Mouse (Mus musculus) CH12F3 (cell line): ENCODE measurements around the gene Slc8a1.

Experiments used
- in situ Hi-C: fragments of 300-500 bp; cut with MboI; formaldehyde crosslinking; loops from 2 replicates; pipeline ENCODE4 v1.14.3; 2020; ENCODE audit warnings: low sequenced_read_pairs

The Slc8a1 gene

DNA sequence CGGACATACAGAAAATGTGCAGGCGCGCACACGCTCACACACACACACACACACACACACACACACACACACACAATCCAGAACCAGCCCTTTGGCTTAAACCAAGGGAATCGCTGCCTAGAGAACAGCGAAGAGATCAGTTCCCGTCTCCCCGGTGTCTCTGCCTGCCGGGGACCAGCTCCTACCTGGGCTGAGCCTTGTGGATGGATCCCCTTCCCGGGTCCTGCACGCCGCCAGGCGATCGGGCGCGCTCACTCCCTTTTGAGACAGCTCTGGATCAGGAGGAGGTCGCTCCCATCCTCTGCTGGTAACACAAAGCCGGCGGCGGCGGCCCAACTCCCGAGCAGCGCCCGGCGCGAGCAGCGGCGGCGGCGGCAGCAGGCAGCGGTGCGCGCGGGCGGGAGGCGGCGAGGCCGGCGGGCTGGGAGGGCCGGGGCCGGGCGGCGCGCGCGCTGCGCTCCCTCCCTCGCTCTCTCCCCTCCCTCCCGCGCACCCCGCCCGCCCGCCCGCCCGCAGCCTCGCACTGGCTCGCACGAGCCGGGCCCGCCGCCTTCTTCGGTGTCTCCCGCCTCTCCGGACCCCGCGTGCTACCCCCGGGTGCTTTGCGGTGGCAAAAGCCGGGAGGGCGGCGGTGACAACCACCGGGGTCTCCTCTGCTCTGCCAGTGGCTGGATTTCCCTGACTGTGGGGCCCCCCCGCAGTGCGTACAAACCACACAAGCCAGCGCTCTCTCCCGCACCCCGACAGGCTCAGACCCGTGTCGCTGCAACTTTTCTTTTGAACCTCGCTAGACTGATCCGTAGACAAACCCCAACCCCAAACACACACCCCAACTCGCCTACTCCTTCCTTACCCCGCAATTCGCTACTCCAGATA, 68.1 kb downstream of the Slc8a1 start:
- in situ Hi-C loops = no loop called here

DNA sequence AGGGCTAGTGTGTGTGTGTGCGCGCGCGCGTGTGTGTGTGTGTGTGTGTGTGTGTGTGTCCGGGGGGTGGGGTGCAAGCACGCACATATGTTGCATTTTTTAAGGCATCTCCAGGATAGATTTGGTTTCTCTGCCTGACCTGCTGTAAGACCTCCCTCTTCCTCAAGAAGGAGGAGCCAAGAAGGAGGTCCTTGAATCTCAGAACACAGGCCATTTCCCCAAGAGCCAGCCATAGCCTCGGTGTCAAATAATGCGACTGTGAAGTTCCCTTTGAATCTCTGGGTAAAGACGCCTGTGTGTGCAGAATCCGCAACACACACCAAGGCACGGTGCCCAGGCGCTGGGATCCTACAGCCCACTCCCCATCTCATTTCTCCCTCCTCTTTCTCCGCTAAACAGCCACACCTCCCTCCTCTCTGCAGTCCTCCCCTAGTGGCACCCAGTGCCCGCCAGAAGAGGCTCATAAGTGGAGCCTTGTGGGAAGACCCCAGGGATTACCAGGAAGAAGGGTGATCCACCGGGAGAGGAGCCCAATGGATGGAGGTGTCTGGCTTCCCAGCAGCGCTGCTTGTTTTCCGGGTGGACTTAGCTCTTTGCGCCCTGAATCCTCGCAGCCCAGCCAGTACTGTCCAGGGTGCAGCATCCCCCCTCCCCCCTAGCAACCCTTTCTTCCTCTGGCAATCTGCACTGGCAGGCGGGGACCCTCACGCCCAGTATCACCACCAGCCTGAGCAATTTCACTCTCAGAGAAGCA, 68.9 kb downstream of the Slc8a1 start:
- in situ Hi-C loops = no loop called here

DNA sequence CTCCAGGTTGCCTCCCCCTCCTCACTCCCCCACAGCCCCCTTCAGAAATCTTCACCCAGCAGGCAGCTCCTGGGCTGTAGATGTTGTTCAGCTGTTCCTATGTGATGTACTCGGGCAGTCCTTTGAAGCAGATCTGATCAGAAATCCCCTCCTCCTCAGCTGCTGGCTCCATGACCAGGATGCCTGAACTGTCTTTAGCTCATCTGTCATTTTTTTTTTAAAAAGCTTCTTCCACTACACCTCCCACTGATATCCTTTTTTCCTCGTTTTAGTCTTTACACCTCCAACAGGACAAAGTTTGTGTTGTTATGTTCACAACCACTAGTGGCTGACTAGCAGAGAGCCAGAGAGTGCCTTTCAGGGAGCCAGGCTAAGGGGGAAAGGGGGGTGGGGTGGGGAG, 69.7 kb downstream of the Slc8a1 start:
- in situ Hi-C loops = no loop called here

DNA sequence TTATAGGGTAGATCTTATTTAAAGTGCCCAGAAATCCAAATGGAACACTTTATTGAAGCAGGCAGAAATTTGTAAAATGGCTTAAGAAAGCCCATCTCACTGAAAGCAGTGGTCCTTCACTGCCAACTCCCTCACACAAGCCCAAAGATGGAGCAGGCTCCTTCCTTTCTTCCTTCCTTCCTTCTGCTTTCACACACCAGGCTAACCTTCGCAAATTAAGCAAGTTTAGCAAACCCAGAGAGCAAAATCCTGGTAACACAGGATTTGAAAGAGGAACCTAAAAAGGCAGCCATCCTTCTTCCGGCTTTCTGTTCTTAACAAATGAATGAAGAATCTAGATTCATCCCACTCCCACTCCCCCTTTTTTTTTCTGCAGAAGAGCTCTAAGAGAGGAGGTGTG, 70.2 kb downstream of the Slc8a1 start:
- in situ Hi-C loops = no loop called here

DNA sequence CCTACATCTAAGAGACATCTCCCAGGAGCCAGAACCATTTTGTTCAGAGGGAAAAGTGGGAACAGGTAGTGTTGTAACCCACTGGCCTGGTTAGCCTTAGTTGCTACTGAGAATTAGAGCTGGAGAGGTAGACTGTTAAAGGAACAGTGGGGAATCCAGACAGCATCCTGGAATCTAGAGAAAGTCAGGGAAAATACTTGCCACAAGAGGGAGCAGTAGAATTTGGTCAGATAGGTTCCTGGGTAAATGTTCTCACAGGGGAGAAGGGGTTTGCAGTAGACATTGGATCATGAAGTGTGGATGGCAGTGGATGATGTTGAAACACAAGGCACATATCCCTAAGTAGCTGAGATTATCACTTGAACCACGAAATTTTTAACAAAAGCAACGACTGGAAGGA, 71.6 kb downstream of the Slc8a1 start:
- in situ Hi-C loops = no loop called here

DNA sequence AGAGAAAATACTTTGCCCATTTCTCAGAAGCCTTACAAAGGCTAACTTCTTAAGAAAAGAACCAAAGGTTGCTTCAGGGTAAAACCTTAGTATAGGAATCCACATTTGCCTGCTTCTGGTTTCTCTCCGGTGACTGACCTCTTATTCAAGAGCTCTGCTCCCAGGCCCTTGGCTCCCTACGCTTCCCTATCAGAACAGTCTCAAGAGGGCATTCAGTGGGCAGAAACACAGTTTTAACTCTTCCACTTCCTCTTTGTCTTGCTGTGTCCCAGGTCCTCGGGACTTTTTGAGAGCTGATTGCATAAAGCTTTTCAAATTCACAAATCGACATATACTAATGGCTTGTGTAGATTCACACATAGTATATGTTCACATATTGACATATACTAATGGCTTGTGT, 73.3 kb downstream of the Slc8a1 start:
- in situ Hi-C loops = no loop called here

DNA sequence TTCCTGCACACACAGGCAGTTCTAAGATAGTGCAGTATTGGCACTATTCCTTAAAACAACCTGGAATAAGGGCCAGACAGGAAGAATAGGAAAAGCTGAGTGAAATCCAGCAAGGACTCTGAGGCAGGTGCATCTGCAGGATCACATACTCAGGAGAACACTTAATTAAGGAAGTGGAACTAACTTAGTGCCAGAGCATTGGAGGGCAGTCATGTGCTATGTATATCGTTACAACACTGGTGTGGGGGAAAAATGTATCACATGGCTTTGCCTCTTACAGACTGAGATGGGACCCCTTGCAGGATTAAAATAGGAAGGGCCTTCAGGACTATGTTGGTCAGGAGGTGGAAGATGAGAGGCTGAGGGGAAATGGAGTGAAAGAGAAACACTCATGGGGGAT, 80.3 kb downstream of the Slc8a1 start:
- in situ Hi-C loops = no loop called here

DNA sequence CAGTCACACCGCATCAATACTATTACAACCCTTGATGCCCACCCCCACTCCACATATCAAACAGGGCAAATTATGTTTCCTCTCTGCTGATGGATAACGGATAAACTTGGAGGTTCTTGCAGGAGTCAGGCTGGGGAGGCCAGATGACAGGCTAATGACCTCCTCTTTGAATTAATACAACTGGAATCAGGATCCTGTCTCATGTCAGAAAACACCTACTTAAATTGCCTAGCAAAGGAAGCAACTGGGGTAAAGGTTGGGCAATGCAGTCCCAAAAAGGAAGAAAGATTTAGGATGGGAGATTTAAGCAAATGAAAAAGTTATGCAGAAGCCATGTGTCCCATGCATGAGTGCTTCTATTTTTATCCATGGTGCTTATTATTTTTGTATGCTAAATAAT, 83.6 kb downstream of the Slc8a1 start:
- in situ Hi-C loops = no loop called here

DNA sequence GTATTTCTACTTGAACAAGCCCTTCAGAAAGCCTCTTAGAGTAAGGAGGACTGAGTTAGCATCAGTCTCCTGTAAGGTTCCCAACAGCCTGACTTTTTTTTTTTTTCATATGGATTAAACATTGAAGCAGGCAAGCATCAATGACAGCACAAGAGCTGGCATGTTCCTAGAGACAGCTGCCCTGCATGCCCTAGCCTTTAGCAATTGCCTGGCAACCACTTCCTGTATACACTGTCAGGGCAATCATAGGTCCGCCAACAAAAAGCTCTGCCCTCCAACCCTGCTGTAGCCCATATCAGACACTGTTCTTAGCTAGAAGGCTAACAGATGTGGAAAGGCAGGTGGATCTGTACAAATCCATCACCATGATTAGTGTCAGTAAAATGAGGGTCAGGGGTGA, 85.2 kb downstream of the Slc8a1 start:
- in situ Hi-C loops = no loop called here

DNA sequence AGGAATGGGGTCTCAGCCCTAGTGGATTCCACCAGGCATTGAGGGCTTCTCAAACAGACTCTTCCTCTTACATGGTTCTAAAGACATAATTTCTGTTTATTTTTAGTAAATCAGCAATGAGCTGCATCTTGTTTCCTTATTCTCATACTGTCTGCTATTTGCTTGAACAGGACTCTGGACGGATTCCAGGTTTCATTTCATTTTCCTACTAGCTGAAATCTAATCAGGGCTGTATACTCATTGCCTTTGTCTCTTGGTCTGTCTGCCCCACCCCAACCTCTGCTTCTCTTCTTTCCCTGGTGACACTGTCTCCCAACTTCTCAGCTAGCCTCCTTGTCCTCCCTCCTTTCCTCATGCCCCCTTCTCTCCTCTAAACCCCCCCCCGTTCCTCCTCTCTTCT, 101.4 kb downstream of the Slc8a1 start:
- in situ Hi-C loops = no loop called here

DNA sequence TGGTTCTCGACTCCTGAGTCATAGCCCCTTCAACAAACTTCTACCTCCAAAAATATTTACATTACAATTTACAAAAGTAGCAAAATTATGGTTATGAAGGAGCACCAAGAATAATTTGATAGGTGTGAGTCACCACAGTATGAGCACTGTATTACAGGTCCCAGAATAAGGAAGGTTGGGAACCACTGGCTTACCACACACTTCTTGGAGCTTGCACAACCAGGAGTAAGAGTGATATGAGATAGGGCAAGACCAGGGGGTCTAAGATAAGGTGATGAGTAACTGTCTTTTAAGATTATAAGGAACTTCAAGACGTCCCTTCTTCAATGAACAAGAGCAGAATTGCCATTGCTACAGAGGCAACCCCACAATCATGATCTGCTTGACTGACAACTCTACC, 107.7 kb downstream of the Slc8a1 start:
- in situ Hi-C loops = no loop called here

DNA sequence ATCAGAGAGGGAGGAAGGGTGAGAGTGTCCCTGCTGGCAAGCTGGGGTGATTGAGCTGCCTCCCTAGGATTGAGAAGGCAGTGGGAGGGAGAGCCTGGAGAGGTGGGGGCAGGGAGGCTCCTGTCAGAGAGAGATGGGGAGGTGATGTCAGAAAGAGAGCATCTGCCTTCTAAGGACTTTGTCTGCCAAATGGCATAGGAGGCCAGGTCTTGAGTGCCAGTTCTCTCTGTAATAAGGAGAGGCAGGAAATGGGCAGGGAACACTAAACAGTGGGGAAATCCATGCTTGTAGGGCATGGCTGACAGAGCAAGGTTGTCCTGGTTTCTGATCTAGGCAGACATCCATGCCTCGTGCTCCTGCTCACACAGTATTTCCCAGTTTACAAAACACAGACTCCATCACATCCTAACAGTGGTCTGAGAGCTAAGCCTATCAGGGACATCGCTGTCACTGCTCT, 117.0 kb downstream of the Slc8a1 start:
- in situ Hi-C loops = no loop called here

DNA sequence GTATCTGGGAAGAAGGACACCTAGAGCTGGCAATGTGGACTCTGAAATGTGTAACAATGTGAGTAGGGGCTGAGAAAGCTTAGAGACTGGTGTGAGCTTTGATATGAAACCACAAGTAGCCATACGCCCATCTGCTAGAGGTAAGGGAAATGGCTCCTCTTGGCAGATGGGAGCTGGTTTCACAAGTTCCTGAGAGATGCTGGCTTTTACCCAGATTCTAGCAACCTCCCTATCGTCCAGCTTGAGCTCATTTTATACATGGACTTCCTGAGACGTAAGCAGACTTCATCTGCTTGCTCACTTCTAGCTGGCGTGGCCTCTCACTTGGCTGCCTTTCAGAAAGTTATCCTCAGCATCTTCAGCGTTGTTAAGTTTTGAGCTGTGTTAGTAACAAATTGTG, 119.7 kb downstream of the Slc8a1 start:
- in situ Hi-C loops = no loop called here

DNA sequence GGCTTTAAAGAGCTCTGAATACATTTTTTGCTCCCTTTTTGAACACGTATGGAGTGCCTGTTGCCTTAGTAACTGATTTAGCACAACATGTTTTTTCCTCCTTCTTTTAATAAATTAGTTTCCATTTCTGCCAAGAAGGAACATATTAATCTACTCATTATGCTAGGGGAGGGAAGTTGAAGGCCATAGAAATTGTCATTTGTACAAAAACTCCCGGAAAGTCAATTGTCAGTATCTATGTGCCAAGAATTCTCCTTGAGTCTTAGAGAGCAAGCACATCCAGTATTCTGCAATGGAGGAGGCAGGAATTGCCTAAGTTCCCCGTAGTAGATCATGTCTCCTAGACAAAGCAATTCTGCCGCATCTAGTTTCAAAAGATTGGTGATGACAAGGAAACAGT, 121.9 kb downstream of the Slc8a1 start:
- in situ Hi-C loops = no loop called here

DNA sequence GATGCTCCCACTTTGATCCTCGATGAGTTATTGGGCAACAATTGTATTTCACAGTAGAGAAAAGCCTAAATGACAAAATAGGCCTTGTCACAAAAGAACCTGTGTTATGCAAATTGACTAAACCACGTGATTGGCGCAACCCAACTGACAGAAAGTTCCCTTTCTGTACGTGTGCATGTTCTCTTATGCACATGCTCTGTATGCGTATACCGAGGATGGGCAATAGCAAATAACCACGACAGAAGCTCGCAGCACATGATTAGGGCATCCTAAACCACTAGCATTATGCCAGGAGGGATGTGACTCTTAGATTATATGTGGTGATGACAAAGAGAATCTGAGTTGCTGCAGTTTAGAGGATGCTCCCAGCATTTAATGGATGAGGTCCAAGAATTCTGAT, 122.8 kb downstream of the Slc8a1 start:
- in situ Hi-C loops = no loop called here

DNA sequence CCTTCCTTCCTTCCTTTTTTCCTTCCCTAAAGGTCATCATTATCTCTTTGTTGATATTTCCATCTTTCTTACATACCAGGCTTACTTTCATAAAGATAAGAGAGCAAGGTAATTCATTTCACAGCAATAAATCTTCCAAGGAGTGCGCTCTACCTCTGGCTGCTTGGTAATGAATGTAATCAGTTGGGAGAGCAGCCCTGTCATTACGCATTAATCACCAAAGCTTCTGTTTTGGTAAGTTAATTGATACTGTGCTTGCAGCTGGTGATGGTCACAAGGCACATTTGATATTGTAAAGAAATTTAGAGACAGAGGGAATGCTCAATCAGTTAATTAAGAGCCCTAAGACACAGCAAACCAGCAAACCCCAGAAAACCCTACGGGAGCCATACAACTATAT, 130.7 kb downstream of the Slc8a1 start:
- in situ Hi-C loops = no loop called here

DNA sequence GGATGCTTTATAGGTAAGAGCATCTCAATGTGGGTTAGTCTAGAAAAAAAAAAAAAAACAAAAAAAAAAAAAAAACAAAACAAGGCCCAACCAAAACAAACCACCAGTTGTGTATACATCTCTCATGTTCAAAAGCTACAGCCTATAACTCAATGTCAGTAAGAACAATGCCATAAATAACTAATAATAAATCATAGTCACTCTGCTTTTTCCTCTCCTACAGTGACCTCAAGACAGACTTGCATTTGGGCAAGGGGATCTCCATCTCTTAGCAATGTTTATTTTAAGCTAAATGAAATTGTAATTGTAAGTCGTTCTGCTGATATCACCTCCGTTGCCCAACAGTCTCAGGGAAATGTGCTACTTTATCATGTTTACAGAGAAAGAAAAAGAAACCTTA, 132.1 kb downstream of the Slc8a1 start:
- in situ Hi-C loops = no loop called here

DNA sequence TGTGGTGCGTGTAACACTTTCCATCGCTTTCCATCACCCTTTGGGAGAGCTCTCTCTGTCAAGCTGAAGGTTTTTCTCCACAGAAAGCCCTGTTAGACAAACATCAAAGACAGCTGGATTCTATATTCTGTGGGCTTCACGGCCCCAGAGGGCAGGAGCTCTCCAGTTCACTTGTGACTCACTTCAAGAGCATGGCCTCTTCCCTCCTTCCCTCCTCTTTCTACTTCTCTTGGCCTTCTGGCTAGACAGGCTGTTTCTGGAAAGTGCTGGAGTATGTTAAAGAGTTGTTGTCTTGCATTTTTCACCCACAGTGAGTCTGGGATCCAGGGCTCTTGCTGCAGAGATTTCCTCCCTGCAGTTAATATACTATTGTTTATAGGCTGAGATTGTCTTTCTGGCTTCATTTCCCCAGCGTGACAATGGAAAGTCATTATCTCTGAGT, 132.9 kb downstream of the Slc8a1 start:
- in situ Hi-C loops = no loop called here

DNA sequence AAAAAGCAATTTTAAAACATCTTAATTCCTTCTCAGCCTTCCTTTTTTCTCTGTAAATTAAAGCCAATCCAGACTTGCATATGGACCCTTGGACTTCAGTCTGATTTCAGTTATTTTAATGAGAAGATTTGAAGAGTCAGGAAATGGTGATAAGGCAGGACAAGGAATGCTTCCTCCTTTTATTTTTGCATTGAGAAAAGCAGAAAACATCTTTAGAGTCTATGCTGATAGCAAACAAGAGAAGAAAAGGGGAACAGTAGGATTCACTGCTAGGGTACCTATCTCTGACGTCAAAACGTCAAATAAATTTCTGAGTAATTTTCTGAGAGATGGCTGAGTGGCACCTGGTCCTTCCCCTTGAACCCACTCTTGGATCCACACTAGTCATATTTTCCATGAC, 139.1 kb downstream of the Slc8a1 start:
- in situ Hi-C loops = no loop called here

DNA sequence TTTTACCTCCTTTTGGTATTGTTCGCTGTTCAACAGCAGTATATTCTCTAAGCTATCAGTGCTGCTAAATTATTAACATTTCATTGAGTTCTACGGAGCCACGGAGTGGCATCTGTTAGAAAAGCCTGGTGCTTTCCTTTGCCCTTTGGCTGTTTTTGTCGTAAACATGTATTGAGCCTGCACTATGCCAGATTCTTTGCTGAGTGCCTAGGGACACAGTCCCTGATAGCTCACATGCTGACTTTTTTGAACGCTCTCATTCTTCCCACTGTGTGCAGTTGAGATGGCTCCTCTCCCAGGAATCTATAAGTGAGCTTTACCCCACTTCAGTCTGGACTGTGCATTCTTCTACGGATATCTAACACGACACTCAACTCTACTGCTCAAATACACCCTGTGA, 148.4 kb downstream of the Slc8a1 start:
- in situ Hi-C loops = no loop called here

DNA sequence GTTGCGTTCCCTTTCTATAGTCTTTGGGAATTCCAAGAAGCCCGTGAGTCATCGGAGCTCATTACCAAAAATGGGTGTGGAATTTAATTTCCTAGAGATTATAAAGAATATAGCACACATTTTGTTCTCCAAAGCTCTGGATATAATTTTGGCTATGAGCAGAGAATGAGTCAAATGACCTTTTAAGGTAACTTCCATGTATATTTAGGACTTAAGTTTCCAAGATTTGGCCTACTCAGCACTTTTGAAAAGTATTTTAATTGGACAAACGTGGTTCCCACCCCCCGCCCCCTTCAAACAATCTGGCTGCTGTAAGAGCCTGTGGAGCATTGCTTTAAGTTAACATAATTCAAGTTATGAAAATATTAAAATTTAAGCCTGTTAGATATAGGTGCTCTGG, 151.4 kb downstream of the Slc8a1 start:
- in situ Hi-C loops = no loop called here

DNA sequence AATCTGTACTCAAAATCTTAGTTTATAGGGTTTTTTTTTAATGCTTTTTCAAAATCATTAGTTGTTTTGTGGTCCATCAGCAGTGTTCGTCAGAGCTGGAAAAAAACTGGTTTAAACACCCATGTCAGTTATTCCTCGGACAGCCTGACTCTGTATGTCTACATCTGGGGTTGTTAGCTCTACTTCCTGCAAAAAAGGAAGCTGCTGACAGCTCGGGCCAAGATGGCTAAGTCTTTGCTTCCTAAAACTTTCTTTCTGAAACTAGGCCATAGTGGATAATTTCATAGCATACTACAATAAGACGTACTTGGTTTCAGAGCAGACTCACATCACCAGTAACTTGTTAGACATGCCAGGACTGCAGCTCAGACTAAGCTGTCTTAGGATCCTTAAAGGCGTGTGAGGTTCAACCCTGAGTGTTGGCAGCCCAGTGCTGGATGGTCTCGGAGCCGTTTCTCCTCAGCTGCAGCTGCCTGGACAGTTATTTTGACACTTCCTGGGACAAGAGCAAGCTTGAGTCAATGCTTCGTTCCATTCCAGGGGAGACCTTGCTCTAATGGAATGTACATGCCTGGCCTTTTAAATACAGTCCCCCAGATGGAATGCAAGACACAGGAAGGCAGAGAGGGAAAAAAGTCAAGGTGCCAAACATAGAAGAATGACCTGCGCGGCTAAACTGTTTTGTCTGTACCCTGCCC, 158.3 kb downstream of the Slc8a1 start:
- in situ Hi-C loops = no loop called here
